Mouse (Mus musculus): Measurements from ENCODE around the gene Pi4ka.
A peak's percentile ranks its signal among the peaks of the same experiment; 100 is the strongest.

Gene Pi4ka

DNA sequence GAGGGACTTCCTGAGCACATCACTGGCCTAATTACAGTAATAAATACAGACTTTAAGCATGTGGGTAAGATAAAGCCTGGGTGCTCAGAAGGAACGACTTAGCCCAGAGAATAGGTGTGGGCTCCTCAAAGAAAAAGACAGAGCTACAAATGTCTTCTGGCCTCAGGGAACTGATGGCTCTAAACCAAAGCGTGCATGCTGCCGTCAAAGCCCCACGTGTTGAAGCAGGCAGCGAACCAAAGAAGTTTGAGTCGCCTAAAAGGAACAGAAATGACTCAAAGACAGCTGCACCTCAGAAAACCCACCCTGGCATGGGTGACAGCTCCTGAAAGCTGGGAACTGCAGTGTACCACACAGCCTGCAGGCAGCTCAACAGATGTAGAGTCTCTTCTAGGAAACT, 134.3 kb downstream of the Pi4ka start:
- no peak for DNase-seq (ENCODE audit: low spot score)

DNA sequence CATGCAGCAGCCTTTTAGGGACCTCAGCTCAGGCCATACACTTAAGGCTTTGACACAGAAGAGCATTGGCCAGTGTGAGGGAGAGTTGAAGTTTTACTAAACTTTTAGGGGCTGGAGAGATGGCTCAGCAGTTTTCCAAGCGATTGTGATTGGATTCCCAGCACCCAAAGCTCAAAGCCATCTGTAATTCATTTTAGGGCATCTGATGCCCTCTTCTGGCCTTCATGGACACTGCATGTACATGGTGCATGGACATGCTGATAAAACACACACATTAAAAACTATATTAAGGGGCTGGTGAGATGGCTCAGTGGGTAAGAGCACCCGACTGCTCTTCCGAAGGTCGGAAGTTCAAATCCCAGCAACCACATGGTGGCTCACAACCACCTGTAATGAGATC, 135.0 kb downstream of the Pi4ka start:
- no peak for DNase-seq (ENCODE audit: low spot score)

DNA sequence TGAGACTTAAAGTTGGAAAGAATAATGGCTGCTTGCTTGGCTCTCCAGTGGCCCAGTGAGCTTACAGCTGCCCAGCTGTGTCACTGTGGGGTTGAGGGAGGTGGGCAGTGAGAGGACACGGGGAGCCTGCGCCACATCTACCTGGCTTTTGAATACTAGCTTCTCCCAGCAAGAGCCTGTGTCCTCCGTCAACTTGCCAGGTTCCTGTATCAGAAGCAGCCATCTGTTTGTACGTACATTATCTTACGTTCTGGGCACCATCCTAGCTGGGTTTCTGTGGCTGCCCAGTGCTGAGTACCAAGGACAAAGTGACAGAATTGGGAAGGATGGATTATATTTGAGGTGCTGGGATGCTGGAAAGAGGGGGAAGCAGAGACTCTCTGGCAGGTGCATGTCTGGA, 136.2 kb downstream of the Pi4ka start:
- no peak for DNase-seq (ENCODE audit: low spot score)

DNA sequence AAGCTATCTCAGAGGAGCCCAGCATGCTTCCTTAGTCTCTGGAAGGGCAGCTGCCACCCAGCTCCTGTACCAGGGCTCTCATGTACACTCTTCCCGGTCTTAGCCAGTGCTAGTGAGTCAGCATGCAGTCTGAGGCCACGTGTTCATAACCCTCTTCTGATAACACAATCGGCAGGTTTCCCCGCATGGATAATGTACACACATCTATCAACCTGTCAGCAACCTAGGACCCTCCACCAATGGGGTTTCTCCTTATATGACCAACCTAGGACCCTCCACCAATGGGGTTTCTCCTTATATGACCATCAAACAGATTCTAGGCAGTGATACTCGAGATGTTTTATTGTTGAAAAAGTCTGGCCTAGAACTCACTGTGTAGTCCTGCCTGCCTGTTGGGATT, 138.2 kb downstream of the Pi4ka start:
- no peak for DNase-seq (ENCODE audit: low spot score)

DNA sequence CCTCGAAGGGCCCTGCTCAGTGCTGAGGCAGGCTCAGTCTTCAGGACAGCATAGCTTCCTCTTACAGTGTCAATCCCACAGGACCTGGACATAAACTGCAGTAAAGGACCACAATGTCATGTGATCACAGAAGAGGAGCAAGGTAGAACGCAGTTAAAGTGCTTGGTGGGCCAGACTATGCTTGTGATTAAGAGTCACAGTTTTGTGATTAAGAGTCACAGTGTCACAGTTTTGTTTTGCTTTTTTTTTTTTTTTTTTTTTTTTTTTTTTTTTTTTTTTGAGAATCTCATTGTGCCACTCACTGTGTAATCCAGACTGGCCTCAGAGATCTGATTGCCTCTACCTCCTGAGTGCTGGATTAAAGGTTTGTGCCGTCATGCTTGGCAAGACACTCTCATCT, 140.0 kb downstream of the Pi4ka start:
- DNase-seq (ENCODE audit: low spot score), result no peak

DNA sequence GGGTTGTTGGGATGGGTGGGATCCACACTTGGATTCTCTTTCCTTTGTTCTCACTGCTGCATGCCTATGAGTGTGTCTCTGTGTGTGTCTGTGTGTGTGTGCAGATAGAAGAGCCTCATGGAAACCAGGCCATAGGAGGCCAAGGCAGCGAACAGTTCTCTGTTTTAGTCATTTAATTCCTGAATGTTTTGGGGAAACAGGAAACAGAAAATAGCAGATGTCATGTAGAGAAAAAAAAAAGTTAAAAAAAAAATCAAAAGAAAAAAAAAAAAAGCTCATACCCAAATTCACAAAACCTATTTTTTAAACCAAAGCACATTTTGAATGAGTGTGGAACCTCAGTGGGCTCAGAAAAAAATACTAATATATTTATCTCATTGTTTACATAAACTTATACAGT, 144.8 kb downstream of the Pi4ka start:
- DNase-seq (ENCODE audit: low spot score), result no peak

DNA sequence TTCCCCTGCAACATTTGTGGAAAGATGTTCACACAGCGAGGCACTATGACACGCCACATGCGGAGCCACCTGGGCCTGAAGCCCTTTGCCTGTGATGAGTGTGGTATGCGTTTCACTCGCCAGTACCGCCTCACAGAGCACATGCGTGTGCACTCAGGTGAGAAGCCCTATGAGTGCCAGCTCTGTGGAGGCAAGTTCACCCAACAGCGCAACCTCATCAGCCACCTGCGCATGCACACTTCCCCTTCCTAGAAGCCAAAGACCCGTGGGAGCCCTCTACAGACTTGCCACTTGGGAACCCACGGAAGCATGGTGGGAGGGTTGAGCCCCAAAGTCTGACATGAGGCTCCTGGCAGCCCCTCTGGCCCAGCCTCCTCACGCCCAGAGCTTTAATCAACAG, 147.2 kb downstream of the Pi4ka start:
- DNase-seq (ENCODE audit: low spot score), result no peak

DNA sequence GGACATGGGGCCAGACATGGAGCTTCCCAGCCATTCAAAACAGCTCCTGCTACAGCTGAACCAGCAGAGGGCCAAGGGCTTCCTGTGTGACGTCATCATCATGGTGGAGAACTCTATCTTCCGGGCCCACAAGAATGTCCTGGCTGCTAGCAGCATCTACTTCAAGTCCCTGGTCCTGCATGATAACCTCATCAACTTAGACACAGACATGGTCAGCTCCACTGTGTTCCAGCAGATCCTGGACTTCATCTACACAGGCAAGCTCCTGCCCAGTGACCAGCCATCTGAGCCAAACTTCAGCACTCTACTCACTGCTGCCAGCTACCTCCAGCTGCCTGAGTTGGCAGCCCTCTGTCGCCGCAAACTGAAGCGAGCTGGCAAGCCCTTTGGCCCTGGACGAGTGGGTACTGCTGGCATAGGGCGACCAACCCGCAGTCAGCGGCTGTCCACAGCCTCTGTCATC, 148.7 kb downstream of the Pi4ka start:
- no peak for DNase-seq (ENCODE audit: low spot score)

DNA sequence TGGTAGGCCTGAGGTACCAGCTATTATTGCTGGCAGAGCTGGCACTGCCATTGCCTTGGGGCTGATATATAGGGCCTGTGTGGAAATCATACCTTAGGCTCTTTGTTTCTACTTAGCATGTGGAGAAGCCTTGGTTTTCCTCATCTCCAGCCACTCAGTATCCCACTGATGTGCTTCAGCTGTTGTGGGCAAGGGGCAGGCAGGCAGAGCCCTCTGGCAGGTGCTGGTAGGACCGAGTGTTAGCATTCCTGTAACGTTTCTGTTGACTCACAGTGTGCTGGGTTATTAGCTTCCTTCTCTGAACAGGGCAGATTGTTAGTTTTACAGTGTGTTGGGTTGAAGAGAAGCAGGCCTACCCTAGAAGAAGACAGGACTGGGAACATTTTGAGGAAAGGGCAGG, 150.8 kb downstream of the Pi4ka start:
- no peak for DNase-seq (ENCODE audit: low spot score)

DNA sequence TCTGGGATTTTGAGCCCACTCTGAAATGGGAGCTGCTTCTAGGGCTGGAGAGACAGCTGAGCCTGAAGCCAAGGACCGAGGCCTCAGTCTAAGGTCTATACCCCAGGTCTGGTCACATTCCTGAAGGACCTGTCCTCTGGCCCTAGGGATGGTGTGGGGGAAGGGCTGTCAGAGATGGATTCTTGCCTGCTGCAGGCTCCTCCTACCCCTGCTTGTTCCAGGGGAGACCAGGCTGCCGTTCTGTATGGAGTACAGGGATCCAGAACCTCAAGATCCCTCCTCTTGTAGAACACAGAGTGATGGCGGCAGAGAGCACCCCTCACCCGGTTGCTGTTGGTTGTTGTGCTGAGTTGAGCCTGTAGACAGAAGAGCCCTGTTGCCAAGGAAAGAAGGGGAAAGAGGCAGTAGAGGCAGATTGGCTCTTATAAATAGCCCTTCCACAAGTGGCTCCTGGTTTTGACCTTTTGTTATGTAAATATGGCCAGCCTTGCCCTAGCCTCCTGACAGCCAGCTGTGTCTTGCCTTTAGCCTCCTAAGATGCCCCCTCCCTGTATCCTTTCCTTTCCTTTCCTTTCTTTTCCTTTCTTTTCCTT, 152.0 kb downstream of the Pi4ka start:
- peak; percentile 75 for DNase-seq (ENCODE audit: low spot score)

DNA sequence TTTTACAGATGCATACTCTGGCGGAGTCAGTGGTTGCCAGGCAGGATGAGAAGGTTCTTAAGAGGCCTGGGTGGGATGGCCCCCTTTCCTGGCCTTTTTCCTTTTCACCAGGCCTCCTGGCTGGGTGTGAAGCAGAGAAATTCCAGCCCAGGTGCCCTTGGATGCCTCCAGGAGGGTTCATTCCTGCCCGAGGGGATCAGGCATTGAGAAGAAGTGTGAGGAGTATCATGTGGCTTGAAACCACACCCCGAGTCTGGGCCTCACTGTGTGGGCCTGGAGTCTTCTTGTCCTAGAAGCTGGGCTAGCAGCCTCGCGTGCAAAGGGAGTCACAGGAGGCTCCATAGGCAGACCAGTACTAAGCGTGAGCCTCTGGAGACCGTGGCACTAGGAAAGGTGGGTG, 153.3 kb downstream of the Pi4ka start:
- no peak for DNase-seq (ENCODE audit: low spot score)

DNA sequence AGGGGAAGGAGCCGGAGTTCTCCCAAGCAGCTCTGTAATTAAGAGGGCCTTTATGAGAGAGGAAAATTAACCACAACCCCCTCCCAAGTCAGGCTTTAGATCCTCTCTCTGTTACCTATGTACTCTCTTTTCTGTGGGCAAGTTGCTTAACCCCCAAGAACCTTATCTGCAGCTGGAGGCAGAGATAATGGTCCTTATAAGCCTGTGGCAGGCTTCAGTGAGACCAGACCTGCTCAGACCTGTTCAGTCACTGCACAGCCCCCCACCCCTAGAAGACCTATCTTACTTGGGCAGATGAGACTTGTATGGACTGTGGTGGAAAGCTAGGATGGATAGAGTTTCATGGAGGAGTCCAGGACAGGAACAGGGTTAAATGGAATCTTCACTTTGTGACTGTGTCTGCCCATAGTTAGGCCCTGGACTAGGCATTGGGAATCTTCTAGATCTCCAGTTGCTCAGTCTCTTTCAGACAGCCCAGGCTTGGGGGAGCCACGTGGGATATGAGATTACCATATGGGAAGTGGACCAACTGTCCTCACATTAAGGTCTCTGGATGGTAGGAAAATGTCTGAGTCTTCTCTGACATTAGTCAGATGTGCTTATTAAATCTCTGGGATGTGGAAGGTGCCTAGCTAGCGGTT, 153.9 kb downstream of the Pi4ka start:
- peak; percentile 63 for DNase-seq (ENCODE audit: low spot score)

DNA sequence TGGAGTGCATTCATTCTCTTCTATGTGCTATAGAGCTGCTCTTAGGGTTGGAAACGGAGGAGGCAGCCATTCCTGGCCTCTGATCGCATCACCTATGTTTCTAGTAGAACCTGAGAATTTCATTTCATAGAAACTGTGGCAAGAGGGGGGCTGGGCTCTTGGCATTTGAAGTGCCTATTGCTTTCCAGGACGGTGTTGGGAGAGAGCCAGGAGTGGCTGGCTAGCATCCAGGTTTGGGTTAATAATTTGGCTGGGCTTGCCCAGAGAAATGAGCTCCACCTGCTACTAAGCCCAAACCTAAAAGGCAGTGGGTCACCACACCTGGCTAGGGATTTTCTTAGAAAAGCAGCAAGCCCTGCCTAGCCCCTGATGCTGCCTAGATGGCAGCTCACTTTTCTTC, 154.6 kb downstream of the Pi4ka start:
- no peak for DNase-seq (ENCODE audit: low spot score)

DNA sequence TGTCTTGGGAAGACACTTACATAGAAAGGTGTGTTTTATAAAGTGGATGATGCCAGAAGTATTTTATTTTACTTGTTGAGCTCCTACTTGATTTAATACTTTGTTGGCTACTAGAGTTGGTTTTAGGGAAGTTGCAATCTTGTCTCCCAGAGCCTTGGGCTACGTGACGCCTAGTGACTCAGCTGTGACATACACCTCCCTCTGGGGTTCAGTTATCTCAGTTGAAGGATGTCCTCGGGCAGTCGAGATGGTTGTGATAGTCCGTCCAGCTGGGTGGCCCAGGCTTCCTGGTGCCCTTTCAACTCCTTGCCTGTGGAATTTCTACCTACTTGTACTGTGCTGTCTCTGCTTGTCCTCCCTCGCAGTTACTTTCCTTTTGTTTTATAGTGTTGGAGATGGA, 157.0 kb downstream of the Pi4ka start:
- DNase-seq (ENCODE audit: low spot score), result no peak

DNA sequence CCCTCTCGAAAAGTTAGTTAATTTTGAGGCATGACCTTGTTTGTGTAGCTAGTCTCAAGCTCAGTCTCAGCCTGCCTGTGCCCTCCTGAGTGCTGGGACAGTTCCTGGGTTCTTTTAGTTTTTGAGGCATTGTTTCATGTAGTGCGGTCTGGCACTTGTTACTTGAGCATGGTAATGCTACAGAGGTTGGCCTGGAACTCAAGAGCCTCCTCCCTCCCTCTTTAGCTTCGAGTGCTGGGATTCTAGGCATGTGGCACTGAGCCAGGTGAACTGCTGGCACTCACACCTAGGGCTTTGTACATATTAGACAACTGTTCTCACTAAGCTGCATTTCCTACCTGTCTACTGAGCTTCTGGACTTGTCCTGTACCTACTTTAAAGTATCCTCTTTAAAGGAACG, 158.4 kb downstream of the Pi4ka start:
- no peak for DNase-seq (ENCODE audit: low spot score)

DNA sequence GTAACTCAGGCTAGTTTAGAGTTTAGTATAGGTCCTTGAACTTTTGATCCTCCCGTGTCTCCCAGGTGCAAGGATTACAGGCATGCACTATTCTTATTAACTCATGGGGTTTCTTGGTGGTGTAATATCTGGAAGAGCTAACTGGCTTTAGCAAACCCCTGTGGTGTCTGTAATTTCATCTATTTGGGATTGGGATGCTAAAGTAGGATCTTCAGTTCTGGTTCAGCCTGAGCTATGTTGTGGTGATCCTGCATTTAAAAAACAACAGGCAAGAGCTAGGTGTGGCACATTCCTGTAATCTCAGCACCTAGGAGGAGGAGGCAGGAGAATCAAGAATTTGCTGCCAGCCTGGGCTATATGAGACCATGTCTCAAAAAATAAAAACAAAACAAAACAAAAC, 161.1 kb downstream of the Pi4ka start:
- no peak for DNase-seq (ENCODE audit: low spot score)

DNA sequence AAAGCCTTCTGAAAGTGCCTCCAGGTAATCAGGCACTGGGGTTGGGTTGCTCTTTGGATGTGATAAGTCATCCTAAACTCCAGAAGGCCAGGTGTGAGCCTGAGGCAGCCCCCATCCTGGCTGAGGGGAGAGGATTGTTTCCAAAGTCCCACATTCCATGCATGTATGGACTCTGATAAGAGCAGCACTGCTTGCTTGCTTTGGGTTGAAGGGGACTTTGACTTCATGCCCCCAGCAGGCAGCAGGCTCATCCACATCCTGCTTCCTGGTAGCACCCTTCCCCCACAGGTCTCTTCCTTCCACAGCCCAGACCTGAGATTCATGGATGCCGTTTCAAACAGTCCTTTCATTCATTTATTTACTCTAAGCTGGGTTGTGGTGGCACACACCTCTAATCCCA, 162.4 kb downstream of the Pi4ka start:
- DNase-seq (ENCODE audit: low spot score), result peak; percentile 84

DNA sequence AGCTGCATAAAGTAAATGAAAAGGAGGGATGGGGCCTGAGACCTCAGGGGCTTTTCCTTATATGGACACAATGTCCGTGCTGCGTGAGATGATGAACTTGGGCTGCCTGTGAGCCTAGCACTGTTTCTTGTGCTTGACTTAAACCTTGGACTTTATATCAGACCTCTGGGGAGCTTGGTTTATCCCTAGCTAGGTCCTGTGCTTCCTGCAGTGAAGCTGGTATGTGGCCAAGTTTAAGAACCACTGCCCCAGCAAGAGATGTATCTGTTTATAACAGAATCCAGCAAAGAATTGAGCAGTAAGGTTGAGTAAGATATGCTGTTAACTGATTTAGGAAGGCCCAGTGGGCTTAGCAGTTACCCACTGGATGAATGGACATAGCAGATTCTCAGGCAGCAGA, 166.7 kb downstream of the Pi4ka start:
- no peak for DNase-seq (ENCODE audit: low spot score)

DNA sequence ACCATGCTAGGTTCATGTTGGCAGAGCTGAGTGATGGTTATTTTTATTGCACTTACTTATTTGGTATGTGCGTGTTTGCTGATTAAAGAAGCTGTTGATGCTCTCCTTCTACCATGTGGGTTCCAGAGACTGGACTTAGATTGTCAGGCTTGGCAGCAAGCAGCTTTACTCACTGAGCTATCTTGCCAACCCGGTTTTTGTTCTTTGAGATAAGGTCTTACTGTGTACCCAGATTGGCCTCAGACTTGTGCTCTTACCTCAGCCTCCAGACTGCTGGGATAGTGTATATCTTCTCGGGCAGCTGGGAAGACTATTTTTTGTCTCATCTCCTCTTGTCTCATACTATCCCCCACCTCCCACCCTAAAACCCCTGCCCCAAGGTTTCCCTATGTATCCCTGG, 168.5 kb downstream of the Pi4ka start:
- no peak for DNase-seq (ENCODE audit: low spot score)

DNA sequence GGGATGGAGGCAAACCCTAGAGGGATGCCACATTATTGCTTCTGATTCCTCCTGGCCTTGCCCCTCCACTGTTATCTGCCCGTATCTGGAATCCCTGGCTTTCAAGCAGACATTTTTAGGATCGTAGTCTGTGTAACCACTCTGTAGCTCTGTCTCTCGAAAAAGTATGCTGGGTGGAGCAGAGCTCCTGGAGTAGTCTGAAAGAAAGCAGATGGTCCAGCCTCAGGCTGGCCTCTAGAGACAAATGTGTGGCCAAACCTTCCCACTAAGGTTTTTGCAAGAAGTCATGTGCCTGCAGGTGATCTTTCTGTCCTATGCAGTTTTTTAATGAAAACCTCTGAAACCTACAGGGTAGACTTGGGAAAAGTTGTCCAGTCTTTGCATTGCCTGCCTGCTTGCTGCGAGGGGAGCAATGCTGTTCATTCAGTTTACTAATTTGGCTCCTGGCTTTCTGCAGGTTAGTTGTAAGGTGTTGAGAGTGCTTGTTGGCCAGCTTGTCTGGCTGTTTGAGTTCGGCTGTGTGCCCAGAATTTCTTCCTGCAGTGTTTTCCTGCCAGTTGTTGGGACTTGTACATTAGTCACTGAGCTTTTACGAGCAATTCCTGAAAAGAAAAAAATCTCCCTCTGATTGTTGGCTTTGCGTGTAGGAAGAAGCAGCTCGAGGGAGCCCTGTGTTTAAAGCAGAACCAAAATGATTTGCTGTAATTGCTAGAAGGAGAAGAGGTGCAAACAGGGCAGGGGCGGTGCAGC, 171.0 kb downstream of the Pi4ka start:
- no peak for DNase-seq (ENCODE audit: low spot score)

DNA sequence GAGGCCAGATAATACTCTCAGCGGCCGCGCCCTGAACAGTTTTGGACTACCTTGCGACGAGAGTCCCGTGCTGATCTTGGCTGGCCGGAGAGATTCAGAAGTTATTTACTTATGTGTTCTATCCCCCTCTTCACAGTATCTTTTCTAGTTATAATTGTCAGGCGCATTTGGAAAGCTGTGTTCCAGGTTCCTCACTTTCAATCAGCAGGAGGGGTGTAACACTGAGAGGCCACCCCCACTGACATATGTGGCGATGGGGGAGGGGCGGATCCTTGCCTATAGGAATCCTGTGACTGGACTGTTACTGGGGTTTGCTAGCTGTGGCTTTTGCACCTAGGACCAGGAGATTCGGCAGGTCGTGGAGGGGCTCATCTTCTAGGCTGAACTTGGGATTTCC, 171.6 kb downstream of the Pi4ka start:
- DNase-seq (ENCODE audit: low spot score), result peak; percentile 85

DNA sequence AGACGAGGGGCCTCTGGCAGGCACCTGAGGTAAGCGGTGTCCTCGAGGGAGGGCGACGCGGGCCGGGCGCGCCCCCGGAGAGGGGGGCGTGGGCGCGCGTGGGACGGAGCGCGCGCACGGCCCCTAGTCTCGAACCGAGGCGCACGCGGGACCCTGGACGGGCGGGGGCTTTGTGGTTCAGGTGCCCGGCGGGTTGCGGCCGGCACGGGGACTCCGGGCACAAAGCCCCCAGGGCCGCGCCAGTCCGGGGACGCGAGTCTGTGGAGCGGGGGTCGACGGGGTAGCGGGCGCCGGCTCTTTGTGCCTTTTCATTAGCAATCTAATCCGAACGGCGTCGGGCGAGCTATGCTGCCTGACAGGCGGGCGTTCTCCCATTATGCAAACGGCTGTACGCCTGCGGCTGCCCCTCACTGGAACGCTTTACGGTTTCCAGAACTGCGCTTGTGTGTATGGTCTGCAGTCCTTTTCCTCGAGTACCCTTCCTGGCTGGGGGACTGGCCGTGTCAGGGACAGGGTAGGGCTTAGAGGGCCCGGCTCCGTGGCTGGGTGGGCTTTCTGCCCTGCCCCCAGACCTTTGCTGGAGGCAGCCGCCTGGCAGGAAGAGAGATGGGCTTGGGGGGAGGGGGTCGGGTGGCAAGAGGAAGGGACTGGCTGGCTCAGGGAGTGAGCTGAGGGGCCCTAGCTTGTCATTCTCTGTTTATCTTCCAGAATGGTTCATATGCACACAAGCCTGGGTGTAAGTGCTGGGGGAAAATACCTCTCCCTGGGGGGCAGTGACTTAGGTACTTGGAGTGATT, 172.2 kb downstream of the Pi4ka start:
- DNase-seq (ENCODE audit: low spot score), result peak; percentile 69

Data from yolk sac, embryonic 10.5 days (tissue).